Mouse (Mus musculus) embryo, embryonic 11 days (tissue): ENCODE measurements around the gene Focad.
"Not testable (repeated sequence)": the region's sequence is repeated elsewhere in the genome, so short reads cannot be mapped to it uniquely, and the experiment has no call there.

Source experiments
- DNase-seq: peaks from one replicate; pipeline ENCODE4 v3.0.0-alpha.2; 2015

Gene Focad

DNA sequence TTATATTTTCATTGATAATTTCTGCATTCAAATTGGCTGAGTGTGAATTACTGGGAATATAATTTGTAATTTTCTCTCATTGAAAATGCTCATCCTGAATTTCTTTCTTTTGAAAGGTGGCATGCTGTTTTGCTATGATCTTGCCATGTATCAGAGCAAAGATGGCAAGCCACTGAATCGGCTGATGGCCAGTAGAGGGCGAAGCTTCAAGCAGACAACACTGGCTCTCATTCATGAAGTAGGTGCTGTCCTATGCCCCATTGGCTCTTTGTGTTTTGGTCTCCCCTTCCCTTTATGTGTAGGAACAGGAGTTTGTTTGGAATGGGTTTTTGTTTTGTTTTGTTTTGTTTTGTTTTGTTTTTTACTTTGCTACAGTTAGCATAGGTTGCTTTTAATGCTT is 215.2 kb downstream of the Focad start:
- peak; percentile 62 for DNase-seq

GRCm38 (mm10) chr4:88314898-88315297 is 220.5 kb downstream of the Focad start:
- no peak for DNase-seq

DNA sequence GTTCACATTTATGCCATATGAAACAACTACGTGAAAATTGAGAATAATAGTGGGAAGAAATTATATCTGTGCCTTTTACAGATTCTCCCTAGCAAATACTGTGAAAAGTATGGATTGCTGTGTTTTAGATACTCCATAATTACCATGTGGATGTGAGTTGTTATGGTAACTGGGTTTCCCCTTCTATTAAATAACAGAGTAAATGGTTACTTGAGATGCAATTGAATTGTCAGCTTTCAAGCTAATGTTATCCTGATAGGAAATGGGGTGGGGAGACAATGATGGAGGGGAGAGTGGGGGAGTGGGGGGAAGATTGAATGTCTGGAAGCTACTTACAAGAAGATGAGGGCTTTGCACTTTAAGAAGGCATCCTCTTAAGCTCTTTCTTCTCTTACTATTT is 225.6 kb downstream of the Focad start:
- no peak for DNase-seq

- DNase-seq, result no peak
These were observed 231.0 kb downstream of the Focad start for GRCm38 (mm10) chr4:88325392-88325791.

DNA sequence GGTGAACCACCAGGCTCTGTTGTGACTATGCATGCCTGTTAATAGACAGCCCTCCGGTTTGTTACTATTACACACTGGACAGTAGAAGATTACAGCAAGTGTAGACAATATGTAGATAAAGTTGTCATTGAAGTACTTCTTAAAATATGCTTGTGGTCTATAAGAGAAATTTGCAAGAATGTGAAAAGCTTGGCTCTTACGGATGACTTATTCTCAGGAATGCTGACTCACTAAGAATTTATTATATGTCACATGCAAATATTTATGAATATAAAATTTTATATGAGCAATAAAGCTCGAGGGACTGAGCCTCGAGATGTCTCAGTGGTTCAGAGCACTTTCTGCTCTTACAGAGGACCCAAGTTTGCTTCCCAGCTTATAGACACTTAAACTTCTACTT is 240.1 kb downstream of the Focad start:
- no peak for DNase-seq

GRCm38 (mm10) chr4:88336753-88337152 is 242.3 kb downstream of the Focad start:
- no peak for DNase-seq

GRCm38 (mm10) chr4:88337365-88337764 is 242.9 kb downstream of the Focad start:
- DNase-seq, result no peak

DNA sequence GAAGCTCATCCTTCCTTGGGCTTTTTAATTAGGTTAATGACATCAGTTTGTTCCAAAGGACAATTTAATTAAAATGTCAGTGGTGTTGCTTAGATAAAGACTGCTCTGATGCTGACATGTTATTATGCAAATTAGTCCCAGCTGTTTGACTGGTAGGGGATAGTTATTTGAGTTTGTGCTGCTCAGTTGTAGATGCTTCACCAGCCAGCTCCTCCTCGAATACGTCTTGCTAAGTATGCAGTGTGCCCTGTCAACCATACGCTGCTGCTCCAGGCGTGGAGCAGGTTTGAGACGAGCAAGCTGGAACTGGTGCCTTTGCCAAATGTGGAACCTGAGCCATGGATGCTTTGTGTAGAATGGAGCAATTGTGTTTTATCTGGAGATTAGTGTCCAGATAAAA is 243.7 kb downstream of the Focad start:
- peak; percentile 24 for DNase-seq

- no peak for DNase-seq
These were observed 250.0 kb downstream of the Focad start for GRCm38 (mm10) chr4:88344468-88344867.

- DNase-seq, result no peak
These were observed 250.6 kb downstream of the Focad start for GRCm38 (mm10) chr4:88345065-88345464.

DNA sequence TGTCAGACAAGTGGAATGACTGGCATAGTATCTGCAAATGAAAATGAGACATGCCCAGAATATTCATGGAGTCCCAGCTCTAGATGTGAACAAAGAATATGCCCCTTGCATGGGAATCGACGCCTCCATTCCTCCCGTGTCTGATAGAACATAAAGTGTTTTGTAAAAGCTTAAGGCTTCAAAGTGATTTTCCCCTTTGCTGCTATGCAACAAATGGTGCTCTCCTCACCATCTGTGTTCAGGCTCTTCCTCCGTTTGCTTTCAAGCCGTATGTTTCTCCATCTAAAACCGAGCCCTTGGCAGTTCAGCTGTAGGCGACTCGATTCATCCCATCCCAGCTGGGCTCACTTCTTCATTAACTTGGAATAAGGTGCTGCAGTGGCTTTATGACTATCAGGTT is 251.5 kb downstream of the Focad start:
- no peak for DNase-seq

DNA sequence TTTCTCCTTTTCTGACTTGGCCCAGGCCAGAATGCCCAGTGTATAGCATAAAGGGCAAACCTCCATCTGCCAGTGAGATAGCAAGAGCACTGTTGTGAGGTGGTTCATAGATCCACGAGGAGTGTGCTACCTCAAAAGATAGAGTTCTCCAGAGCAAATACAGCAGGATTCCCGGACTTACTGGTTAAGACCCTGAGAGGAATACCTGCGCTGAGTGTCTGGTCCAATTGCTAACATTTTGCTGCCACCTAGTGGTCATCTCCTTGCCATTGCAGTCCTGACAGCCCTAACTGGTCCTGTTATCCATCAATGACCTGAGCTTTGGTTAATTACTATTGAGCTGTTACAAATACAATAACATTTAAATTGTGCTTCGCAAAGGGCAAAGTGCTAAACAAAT is 256.5 kb downstream of the Focad start:
- peak; percentile 91 for DNase-seq

GRCm38 (mm10) chr4:88356652-88357051 is 262.2 kb downstream of the Focad start:
- peak; percentile 65 for DNase-seq

- DNase-seq, result no peak
These were observed 263.0 kb downstream of the Focad start for GRCm38 (mm10) chr4:88357431-88357830.

- DNase-seq, result no peak
These were observed 275.5 kb downstream of the Focad start for GRCm38 (mm10) chr4:88369951-88370350.

- DNase-seq, result no peak
These were observed 276.4 kb downstream of the Focad start for GRCm38 (mm10) chr4:88370819-88371218.

DNA sequence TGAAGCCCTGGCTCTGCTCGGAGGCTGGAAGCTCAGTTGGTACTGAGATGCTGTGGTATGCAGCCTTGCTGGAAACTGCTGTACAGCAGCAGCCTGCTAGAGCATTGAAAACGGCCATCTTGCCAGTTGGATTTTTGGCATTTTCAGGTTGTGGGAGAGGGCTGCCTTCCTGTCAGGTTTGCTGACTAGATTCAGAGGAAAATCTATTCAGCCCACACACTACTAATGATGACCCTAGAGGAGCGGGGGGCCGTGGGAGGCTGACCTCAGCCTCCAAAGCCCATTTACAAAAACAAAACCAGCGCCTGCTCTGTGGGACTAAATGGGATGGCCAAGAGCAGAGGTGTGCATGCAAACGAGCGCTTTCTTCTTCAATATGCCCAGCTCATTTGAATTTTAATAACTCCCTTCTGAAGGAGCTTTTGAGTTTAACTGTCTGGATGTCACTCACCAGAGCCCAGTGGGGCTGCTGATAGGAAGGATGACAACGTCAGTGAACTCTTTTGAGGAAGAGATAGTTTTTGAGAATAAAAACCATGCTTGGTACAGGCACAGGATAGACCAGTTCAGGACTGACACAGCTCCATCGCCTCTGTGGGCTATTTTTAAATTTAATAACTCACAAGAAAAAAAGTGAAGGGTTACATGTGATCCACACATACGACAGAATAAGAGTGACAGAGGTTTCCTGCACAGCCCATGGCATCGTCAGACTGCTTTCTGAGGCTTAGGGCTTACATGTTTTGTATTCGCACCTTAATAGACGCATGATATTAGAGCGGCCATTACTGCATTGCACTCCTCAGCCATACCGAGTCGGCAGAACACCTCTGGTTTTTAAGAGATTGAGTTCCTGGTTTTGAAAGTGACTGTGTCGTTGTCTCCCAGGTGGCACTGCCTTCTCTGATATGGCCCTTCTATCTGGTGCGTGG is 278.1 kb downstream of the Focad start:
- peak; percentile 24 for DNase-seq

GRCm38 (mm10) chr4:88390036-88390435 is 295.6 kb downstream of the Focad start:
- no peak for DNase-seq

DNA sequence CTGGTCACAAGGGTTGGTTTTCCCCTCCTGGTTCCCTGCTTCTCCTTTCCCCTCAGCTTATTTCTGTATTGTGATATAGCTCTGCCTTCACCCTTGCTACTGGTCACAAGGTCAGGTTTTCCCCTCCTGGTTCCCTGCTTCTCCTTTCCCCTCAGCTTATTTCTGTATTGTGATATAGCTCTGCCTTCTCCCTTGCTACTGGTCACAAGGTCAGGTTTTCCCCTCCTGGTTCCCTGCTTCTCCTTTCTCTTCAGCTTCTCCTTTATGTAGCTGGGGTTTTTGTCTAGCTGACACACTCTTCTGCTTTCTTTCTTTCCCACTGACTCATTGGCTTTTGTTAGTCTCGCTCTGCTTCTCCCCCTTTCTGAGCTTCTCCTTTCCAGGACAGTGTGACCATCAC is 296.2 kb downstream of the Focad start:
- not testable (repeated sequence) for DNase-seq

GRCm38 (mm10) chr4:88395717-88396116 is 301.3 kb downstream of the Focad start:
- DNase-seq, result no peak

DNA sequence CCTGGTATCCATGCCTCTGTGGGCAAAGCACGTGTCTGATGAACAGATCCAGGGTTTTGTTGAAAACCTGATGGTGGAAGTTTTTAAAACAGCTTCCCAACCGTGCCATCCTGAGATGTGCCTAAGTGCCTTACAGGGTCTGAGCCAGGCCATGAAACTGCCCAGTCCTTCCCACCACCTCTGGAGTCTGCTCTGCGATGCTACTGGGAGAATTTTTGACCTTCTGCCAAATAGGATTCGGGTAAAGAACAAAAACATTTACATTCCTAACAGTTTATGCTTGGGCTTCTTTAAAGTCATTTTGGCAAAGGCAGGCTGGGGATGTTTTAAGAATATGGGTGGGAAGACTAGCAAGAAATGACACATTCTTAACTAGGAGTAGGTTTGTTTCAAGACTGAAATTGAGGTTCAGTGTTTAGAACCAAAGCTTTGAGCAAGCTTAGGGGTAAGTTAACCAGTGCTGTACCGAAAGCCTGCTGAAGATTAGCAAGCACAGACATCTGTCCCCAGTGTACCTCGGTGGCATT is 302.6 kb downstream of the Focad start:
- DNase-seq, result no peak

DNA sequence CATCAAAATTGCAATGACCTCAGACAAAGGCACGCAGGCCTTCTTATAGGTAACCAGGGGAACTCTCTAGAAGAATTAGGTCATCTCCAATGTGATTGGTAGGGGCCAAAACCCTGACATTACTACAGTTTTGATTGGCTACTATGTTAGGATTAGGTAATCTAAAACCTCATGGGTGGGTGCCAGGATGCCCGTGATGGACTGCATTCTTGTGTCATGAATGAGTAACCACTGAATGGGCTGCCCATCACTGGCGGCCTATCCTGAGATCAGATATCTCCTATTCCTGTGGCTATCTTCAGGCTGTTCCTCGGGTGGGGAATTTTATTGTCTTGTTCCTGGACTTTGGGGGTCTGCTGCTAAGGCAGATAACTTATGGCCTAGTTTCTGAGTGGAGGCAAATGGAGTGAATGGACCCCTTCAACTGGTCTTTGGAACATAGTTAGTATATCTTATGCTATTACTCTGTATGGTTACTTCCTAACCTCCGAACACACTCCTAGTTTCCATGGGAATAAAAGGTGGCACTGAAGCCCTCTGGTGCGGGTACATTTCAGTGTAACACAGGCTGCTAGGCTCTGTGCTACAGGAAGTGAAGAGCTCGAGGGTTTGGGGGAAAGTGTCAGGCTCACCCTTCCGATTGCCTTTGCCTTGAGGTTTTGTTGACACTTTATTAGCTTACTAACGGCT is 306.0 kb downstream of the Focad start:
- no peak for DNase-seq

- DNase-seq, result no peak
These were observed 306.5 kb downstream of the Focad start for GRCm38 (mm10) chr4:88400992-88401313.

DNA sequence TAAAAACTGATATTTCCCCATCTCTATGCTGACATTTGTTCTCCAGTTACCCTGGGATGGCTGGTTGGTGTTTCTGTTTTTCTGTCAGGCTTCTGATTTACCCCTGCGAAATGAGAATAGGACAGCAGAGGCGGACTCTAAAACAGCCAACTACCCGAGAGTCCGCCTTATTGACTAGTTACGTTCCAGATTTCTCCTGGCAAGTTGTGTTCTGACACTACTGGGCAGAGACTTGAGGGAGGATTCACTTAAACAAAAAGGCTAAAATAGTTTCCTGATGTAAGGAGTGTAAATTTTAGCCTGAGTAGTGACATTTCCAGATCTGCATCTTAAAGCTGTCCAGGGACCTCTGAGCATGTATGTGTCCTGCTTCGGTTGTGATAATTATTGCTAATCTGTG is 308.5 kb downstream of the Focad start:
- no peak for DNase-seq
